Mouse (Mus musculus) intestine, postnatal 0 days (tissue): ENCODE results near the gene Ccdc6. TPM values are rescaled to one million over a fixed set of nuclear protein-coding genes. Genes with fewer than 3 reads are reported as not detected.
A peak's percentile ranks its signal among the peaks of the same experiment; 100 is the strongest.

Source experiments
- ATAC-seq: fragments of 200-750 bp; cut with Nextera tagmentation; 2 replicates; pipeline ENCODE4 v1.8.0; 2017; ENCODE audit warnings: mild to moderate bottlenecking, moderate TSS enrichment, moderate library complexity
- H3K27ac ChIP-seq: fragments of 300-500 bp; sonication (generic); 2 replicates; pipeline ENCODE4 v1.5.1; 2014; ENCODE audit warnings: mild to moderate bottlenecking, low read depth, low read length, moderate library complexity
- H3K27me3 ChIP-seq: fragments of 300-500 bp; sonication (generic); replicated peaks from 2 replicates; pipeline ENCODE4 v1.6.1; 2014; ENCODE audit warnings: low read length, mixed read lengths; ENCODE audit not compliant: control insufficient read depth, insufficient read depth
- H3K36me3 ChIP-seq: fragments of 300-500 bp; sonication (generic); 2 replicates; pipeline ENCODE4 v1.6.1; 2014; ENCODE audit warnings: mild to moderate bottlenecking, moderate library complexity; ENCODE audit not compliant: control insufficient read depth, insufficient read depth
- H3K4me1 ChIP-seq: fragments of 300-500 bp; sonication (generic); replicated peaks from 2 replicates; pipeline ENCODE4 v1.6.1; 2014; ENCODE audit warnings: antibody characterized with exemption, low read length, mixed read lengths; ENCODE audit not compliant: control insufficient read depth, insufficient read depth
- H3K4me2 ChIP-seq: fragments of 300-500 bp; sonication (generic); replicated peaks from 2 replicates; pipeline ENCODE4 v1.6.1; 2014; ENCODE audit warnings: low read depth, mild to moderate bottlenecking, moderate library complexity
- H3K4me3 ChIP-seq: fragments of 300-500 bp; sonication (generic); 2 replicates; pipeline ENCODE4 v1.5.1; 2014; ENCODE audit warnings: low read depth, low read length
- H3K9ac ChIP-seq: fragments of 300-500 bp; sonication (generic); 2 replicates; pipeline ENCODE4 v1.6.1; 2014; ENCODE audit warnings: mild to moderate bottlenecking, low read depth, low read length
- H3K9me3 ChIP-seq: fragments of 300-500 bp; sonication (generic); 2 replicates; pipeline ENCODE4 v1.6.1; 2016; ENCODE audit warnings: mixed run types; ENCODE audit not compliant: control insufficient read depth
- CTCF ChIP-seq: sonication (generic); IDR thresholded peaks from 2 replicates; pipeline ENCODE4 v1.5.1; 2016; ENCODE audit warnings: low read depth, mild to moderate bottlenecking, control low read depth, antibody characterized with exemption, moderate library complexity
- WGBS: fragments of 180-500 bp; shearing (Covaris S2); extraction: QIAGEN DNeasy Blood & Tissue Kit; methylation state at CpG from one replicate; pipeline ENCODE4 v1.1.7; 2014; 5-methylcytosine and 5-hydroxymethylcytosine counted together
- polyA plus RNA-seq: library from polyadenylated mRNA; unstranded; fragments of >200 nt; fragmentation: Nextera tagmentation; extraction: Ambion mirVana; gene quantifications from 2 replicates; pipeline ENCODE4 v1.2.1, GENCODE M21; 2015

Ccdc6 gene
- polyA plus RNA-seq, 1 experiment from 2014 or later, result 8.7 TPM

DNA sequence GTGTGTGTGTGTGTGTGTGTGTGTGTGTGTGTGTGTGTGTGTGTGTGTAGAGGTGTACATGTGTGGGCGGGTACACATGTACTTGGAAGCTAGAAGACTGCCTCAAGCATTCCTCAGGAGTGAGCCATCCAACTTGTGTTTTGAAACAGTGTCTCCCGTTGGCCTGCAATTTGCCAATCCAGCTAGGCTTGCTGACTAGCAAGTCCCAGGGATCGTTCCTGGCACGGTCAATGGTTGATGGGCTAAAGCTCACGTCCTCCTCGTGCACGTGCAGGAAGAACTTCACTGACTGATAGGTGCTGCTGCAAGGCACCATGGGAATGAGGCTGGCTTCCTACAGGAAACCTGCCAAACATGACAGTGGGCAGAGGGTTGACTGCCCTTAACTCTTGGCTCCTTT, 89.7 kb downstream of the Ccdc6 start:
- ATAC-seq, result no peak
- no peak for TF ChIP-seq CTCF
- Histone ChIP-seq H3K27ac (no peak overlapping the region), H3K4me1 (no peaks in the 10 kb centered on the region), H3K4me3 (no peak overlapping the region), H3K4me2 (no peak overlapping the region), H3K9me3 (no peaks in the 10 kb centered on the region), H3K36me3 (peaks cover 44% of the 10 kb centered on the region), H3K27me3 (no peaks in the 10 kb centered on the region), H3K9ac (no peak overlapping the region)
- 86% methylated on average over 7 of the region's 7 CpGs for WGBS

DNA sequence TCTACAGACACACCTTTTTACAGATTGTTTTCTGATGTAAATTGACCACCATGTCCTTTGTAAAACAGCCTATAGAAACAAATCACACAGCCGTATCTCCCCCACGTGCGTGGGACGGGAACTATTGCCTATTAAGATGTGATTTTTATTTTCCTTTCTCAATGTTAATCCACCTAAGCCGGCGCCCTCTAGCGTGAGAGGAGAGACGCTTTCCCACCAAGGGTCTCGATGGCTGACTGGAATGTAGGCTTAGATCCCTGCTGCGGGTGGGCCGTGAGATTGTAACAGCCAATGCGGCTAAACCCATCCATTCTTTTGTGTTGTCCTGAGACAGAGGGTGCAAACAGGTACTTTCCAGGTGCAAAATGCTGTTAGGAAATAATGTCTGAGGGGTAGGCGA, 92.9 kb downstream of the Ccdc6 start:
- Histone ChIP-seq H3K36me3 (peaks cover 48% of the 10 kb centered on the region), H3K4me3 (no peak overlapping the region), H3K27ac (no peak overlapping the region; the same call in 1 of the 2 replicates), H3K9ac (no peak overlapping the region), H3K4me1 (no peaks in the 10 kb centered on the region), H3K27me3 (no peaks in the 10 kb centered on the region), H3K9me3 (no peaks in the 10 kb centered on the region), H3K4me2 (no peak overlapping the region)
- peak; percentile 41 for TF ChIP-seq CTCF
- ATAC-seq, result no peak
- 88% methylated on average over 13 of the region's 13 CpGs for WGBS

DNA sequence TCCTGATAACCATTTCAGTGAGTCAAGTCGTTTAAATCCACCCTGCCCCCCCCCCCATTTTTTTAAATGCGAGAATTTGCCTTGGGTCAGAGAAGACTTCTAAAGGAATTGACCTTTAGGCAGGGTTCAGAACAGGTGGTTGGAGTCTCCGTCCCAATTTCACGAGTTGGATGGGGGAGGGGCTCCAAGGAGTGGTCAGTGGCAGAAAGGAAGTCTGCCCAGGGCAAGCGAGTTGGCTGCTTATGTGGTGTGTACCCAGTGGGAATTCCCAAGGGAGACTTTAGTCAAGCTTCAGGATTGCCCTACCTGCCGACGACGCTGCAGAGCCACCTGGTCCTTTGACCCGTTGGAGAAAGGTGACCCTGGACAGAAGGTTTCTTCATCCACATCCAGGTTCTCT, 97.4 kb downstream of the Ccdc6 start:
- H3K4me1 ChIP-seq, result no peaks in the 10 kb centered on the region
- H3K36me3 ChIP-seq, result peaks cover 21% of the 10 kb centered on the region
- H3K4me3 ChIP-seq, result no peak overlapping the region
- H3K9me3 ChIP-seq, result no peaks in the 10 kb centered on the region
- no peak overlapping the region for H3K9ac ChIP-seq
- no peak overlapping the region for H3K27ac ChIP-seq
- no peak for ATAC-seq
- no peak overlapping the region for H3K4me2 ChIP-seq
- H3K27me3 ChIP-seq, result no peaks in the 10 kb centered on the region
- WGBS, result 68% methylated on average over 9 of the region's 9 CpGs
- TF ChIP-seq CTCF, result no peak

DNA sequence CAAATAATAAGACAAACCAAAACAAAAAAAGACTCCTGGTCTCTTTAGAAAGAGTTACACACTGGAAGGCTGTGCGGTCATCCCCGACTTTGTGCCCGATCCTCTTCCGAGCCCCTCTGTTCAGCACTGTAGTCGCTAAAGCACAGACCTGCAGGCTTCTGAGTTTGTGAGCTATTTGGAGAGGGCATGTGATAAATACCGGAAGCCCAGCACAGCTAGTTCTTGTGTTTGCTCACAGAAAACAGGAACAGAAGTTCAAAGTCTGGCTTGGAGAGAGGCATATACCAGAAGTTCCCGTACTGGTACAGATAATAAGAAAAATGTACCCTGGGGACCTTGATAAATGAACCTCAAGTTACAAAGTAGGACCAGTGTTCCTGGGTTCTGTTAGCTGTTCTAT, 98.4 kb downstream of the Ccdc6 start:
- H3K4me1 ChIP-seq, result no peaks in the 10 kb centered on the region
- no peaks in the 10 kb centered on the region for H3K27me3 ChIP-seq
- no peak overlapping the region for H3K27ac ChIP-seq
- no peak overlapping the region for H3K9ac ChIP-seq
- H3K4me2 ChIP-seq, result no peak overlapping the region
- TF ChIP-seq CTCF, result no peak
- peak; percentile 34; the same call in 1 of the 2 replicates for ATAC-seq
- H3K36me3 ChIP-seq, result peaks cover 11% of the 10 kb centered on the region
- H3K9me3 ChIP-seq, result no peaks in the 10 kb centered on the region
- no peak overlapping the region for H3K4me3 ChIP-seq
- 64% methylated on average over 7 of the region's 7 CpGs for WGBS

DNA sequence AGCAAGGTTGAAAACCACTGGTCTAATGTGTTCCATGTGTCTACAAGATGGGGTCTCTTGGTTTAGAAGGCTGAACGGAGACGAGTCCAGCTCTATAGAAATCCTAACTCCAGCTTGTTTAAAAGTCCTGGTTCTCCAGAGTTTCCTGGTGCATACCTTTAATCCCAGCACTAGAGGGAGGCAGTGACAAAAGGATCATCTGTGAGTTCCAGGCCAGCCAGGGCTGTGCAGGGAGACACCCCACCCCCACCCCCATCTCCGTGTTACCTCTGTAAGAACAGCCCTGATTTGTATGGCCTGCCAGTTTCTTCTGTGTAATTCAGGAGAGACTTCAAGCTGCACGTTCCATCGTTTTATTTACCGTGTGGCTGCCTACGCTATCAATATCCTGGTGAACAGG, 98.9 kb downstream of the Ccdc6 start:
- Histone ChIP-seq H3K27ac (no peak overlapping the region), H3K9ac (no peak overlapping the region), H3K4me2 (no peak overlapping the region), H3K9me3 (no peaks in the 10 kb centered on the region), H3K4me3 (no peak overlapping the region), H3K27me3 (no peaks in the 10 kb centered on the region), H3K36me3 (peaks cover 9% of the 10 kb centered on the region), H3K4me1 (no peaks in the 10 kb centered on the region)
- 46% methylated on average over 7 of the region's 7 CpGs for WGBS
- peak; percentile 60 for ATAC-seq
- TF ChIP-seq CTCF, result peak; percentile 76

DNA sequence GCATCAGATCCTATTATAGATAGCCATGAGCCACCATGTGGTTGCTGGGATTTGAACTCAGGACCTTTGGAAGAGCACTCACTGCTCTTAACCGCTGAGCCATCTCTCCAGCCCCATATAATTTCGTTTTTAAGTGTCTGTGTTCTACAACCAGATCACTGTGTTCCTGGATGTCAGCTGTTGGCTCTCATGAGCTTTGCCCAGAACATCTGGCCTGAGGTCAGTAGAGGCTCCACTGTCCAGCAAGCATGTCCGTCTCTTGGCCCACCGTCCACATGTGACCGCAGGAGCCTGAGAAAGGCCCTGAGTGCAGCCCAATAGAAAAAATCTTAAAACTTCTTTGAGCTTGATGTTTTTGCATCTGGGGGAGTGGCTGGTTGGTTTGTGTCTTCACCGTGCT, 99.7 kb downstream of the Ccdc6 start:
- TF ChIP-seq CTCF, result no peak
- no peak overlapping the region for H3K27ac ChIP-seq
- H3K4me3 ChIP-seq, result no peak overlapping the region
- H3K36me3 ChIP-seq, result peaks cover 3% of the 10 kb centered on the region
- H3K4me2 ChIP-seq, result no peak overlapping the region
- no peaks in the 10 kb centered on the region for H3K9me3 ChIP-seq
- WGBS, result 81% methylated on average over 6 of the region's 6 CpGs
- H3K9ac ChIP-seq, result no peak overlapping the region
- no peaks in the 10 kb centered on the region for H3K27me3 ChIP-seq
- H3K4me1 ChIP-seq, result no peaks in the 10 kb centered on the region
- ATAC-seq, result no peak

DNA sequence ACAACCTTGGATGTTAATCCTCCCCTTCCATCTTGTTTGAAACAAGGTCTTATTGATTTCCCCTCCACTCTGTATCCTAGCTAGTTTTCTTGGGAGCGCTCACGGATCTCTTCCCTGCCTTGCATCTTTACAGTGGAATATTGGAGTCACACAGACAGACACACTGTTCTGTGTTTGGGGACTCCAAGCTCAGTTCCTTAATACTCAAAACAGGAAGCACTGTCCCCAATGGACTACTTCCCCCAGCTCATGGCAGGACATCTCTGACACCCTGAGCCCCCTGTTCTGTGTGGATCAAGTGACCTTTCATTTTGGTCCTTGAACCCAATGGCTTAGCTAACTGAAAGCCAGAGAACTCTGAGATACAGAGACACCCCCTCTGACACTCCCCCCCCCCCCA, 100.7 kb downstream of the Ccdc6 start:
- WGBS, result 75% methylated on average over 2 of the region's 2 CpGs
- Histone ChIP-seq H3K9ac (no peak overlapping the region), H3K27ac (no peak overlapping the region), H3K9me3 (no peaks in the 10 kb centered on the region), H3K4me3 (no peak overlapping the region), H3K4me2 (no peak overlapping the region), H3K4me1 (no peaks in the 10 kb centered on the region), H3K27me3 (no peaks in the 10 kb centered on the region), H3K36me3 (no peaks in the 10 kb centered on the region; the same call in 1 of the 2 replicates)
- no peak for TF ChIP-seq CTCF
- no peak for ATAC-seq
